Mouse (Mus musculus) heart, adult 18-20 months (tissue): ENCODE data around the gene Rmi1. TPM values are rescaled to one million over a fixed set of nuclear protein-coding genes. Genes with fewer than 3 reads are reported as not detected.
"Not testable (repeated sequence)": the region's sequence is repeated elsewhere in the genome, so short reads cannot be mapped to it uniquely, and the experiment has no call there.

Source experiments
- DNase-seq, 2 experiments: peaks; one replicate each; pipeline ENCODE4 v3.0.0; 2021 to 2022; ENCODE audit warnings: mixed read lengths in 1 of 2
- total RNA-seq, 2 experiments: library from RNA; stranded (reverse); gene quantifications; 2 replicates each; pipeline ENCODE4 v1.2.3; 2021

Rmi1 gene
- total RNA-seq, 2 experiments from 2014 or later, result 9.3 to 11.4 TPM

DNA sequence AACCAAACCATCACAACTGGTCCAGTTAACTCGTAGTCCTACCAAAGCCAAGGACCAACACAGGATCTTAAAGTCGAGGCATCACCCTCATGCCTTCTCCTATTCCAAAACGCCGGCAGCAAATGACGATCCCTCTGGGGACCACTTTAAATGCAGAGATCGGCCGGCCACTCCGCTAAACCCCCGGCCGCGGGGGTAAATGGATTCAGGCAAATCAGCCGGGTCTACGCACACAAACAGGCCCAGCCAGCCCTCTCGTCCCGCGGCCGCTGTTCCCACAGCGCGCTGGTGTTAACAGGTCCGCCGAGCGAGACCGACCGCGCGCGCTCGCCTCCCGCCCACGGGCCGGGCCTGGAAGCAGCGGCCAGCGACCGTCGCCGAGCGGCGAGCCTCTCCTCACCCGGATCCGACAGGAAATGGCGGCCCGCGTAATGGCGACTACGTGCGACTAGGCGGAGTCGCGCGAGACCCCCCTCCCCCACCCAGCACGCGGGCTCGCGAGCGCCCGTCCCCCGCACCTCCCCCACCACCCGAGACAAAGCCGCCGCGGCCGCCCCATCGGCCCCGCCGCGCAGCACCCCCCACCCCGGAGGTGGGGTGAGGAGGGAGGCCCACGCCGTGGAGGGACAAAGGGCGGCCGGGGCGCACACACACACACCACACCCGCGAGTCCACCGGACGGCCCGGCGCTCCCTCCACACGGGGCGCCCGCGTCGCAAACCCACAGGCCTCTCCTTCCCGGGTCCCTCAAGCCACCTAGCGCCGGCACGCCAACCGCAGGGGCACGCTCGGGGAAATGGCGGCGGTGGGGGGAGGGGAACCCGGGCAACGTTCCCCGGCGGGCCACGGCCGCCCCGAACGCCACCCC, 679 bp upstream of the Rmi1 start:
- peak; percentile 75 to 76 for DNase-seq

GRCm38 (mm10) chr13:58402744-58403110, 679 bp downstream of the Rmi1 start:
- no peak for DNase-seq

DNA sequence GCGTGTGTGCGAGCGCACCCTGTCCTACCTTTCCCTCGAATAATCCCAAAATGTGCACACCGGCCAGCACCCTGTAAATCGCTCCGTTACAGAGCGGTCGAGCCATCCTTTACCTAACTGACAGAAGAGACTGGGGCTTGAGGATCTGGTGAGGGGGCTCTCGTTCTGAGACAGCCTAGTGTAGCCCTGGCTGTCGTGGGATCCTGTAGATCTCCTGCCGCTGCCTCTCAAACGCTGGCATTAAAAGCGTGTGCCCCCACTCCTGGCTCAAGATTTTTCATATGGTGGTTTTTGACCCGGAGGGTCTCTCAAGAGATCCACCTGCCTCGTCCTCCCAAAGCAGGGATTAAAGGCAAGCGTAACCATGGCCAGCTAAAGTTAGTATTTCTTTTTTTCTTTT, 1.2 kb downstream of the Rmi1 start, which contains the start of gene Hnrnpk:
Gene Hnrnpk, minus strand, starts transcription at position 101 of the 400 bp plus-strand sequence.
- DNase-seq, result not testable (repeated sequence)

GRCm38 (mm10) chr13:58411073-58411472, 9.0 kb downstream of the Rmi1 start:
- no peak for DNase-seq

GRCm38 (mm10) chr13:58415374-58415773, 13.3 kb downstream of the Rmi1 start:
- DNase-seq, result no peak

- peak; percentile 29 to 32 for DNase-seq
These were observed 13.8 kb downstream of the Rmi1 start for GRCm38 (mm10) chr13:58415838-58416237.

DNA sequence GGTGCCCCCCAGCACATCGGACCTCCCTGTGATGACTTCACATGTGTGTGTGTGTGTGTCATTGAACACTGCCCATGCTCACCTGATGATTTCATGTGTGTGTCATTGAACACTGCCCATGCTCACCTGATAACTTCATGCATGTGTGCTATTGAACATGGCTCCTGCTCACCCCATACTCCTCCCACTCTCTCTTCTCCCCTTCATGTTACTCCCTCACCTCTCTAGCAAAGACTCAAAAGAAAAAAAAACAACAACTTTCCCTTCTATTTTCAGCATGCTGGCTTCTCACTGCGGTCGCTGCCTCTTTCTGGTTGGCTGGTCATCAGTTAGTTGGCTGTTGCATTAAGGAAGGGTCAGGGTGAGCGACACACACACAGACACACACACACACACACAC, 16.6 kb downstream of the Rmi1 start:
- no peak for DNase-seq

DNA sequence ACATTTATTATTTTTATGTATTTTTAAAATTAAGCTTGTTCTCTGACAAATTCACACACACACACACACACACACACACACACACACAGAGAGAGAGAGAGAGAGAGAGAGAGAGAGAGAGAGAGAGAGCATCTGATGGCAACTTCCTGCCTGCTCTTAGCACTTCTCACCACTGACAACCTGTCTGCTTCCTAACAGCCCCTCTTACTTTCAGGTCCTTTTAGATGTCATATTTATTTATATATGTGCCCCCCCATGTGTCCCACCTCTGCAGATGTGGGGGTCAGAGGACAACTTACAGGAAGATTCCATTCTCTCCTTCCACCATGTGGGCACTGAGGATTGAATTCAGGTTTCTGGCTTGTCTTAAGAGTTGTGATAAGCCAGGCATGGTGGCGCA, 17.2 kb downstream of the Rmi1 start:
- DNase-seq, result no peak

GRCm38 (mm10) chr13:58421026-58421425, 19.0 kb downstream of the Rmi1 start:
- DNase-seq, result no peak

- no peak for DNase-seq
These were observed 20.2 kb downstream of the Rmi1 start for GRCm38 (mm10) chr13:58422242-58422641.

DNA sequence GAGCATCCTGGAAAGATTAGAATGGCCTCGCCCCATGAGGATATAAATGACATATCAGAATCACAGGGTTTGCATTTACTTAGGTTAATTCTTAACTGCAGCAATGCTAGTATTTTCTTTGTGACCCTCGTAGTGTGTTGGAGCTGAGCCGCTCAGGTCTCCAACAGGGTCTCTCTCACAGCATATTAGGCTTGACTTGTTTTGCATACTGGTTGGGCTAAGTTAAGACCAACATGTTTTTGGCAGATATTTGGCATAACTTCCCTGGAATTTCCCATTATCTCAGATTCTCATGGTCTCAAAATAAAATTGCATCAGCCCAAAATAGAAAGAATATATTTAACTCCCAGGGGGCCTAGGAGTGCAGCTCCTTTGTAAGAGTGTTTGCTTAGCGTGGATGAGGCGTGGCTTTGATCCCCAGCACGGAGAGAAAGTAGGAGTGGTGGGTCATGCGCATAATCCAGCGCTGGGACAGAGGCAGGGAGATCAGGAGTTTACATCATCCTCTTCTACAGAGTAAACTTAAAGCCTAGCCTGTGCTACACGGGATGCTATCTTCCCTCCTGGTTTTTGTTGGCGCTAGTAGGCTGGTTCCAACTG, 21.1 kb downstream of the Rmi1 start:
- DNase-seq, result peak; percentile 18 to 50

DNA sequence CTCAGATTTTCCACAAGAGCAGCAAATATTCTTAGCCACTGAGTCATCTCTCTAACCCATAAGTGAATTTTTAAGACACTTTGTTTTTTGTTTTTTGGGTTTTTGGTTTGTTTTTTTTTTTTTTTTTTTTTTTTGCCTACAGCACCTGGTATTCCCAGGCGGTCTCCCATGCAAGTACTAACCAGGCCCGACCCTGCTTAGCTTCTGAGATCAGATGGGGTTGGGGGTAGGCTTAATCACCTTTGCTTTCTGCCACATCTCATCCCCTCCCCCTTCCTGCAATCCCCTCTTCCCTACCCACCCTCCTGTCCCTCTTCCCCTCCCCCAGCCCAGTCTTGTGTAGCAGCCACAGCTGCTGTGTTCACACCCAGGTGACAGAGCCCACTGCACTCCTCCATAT, 37.7 kb downstream of the Rmi1 start:
- no peak for DNase-seq

DNA sequence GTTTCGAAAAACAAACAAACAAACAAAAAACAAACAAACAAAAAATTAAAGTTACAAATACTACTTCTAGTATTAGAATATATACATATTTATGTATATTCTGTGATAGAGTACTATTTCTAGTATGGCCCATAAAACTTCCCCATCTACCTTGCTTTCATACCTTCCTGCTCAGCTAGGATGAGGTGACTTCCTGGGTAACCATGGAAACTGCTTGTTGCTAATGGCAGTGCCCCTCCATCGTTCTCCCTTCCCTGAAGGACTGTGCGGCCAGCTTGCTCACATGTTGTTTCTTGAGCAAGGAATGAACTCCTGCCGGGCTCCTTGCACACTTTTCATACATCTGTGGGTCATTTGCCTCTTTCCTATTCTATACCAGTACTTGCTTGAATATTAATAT, 41.3 kb downstream of the Rmi1 start:
- DNase-seq, result no peak

- DNase-seq, result peak in 1 of 2 experiments; percentile 68
These were observed 41.7 kb downstream of the Rmi1 start for GRCm38 (mm10) chr13:58443787-58444186.

GRCm38 (mm10) chr13:58446541-58446940, 44.5 kb downstream of the Rmi1 start:
- DNase-seq, result no peak

GRCm38 (mm10) chr13:58450459-58451182, 48.6 kb downstream of the Rmi1 start:
- no peak for DNase-seq

GRCm38 (mm10) chr13:58452246-58452645, 50.2 kb downstream of the Rmi1 start:
- DNase-seq, result no peak

GRCm38 (mm10) chr13:58452651-58453413, 50.8 kb downstream of the Rmi1 start:
- DNase-seq, result peak; percentile 7 to 30

- no peak for DNase-seq
These were observed 51.5 kb downstream of the Rmi1 start for GRCm38 (mm10) chr13:58453541-58453940.

DNA sequence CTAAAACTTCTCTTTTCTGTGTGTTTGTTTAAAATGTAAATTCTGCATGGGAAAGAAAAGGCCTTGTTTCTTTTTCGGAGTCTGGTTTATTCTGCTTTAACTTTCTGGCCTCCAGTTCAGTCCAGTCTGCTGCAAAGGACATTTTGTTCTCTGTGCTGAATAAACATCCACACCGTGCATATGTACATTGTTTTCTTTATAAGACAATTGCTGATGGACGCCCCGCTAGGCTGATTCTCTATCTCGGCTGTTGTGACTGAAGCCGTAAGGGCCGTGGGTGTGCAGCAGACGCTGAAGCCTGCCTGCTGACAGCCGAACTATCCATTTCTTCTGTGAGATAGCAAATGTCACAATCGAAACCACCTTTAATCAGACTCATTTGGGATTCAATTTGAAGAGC, 54.5 kb downstream of the Rmi1 start:
- no peak for DNase-seq

GRCm38 (mm10) chr13:58458811-58459210, 56.8 kb downstream of the Rmi1 start:
- DNase-seq, result not testable (repeated sequence)
